Mouse (Mus musculus): ENCODE results near the gene Naaladl2.
A peak's percentile ranks its signal among the peaks of the same experiment; 100 is the strongest.

Gene Naaladl2

GRCm38 (mm10) chr3:24126200-24126599, 1017.9 kb downstream of the Naaladl2 start:
- H3K4me3 ChIP-seq (replicated peaks; ENCODE audit: low read length) = no peak overlapping the region
- 0 out of 2 replicates have a peak, but pooled peaks cover 3% of the 10 kb centered on the region for H3K9me3 ChIP-seq (ENCODE audit: low read length)
- no peak for TF ChIP-seq NANOG (IDR thresholded peaks at IDR 0.05; ENCODE audit: borderline replicate concordance, low read length)
- TF ChIP-seq CTCF (conservative IDR thresholded peaks at IDR 0.05; ENCODE audit: low read length) = no peak
- TF ChIP-seq POU5F1 (IDR thresholded peaks at IDR 0.05; ENCODE audit: borderline replicate concordance, low read length) = no peak
- no peaks in the 10 kb centered on the region for H3K27me3 ChIP-seq (ENCODE audit: insufficient read depth, low read length)
- H3K4me1 ChIP-seq (replicated peaks; ENCODE audit: low read depth, low read length) = no peaks in the 10 kb centered on the region
- no peaks in the 10 kb centered on the region for H3K36me3 ChIP-seq (ENCODE audit: insufficient read depth, low read length)

GRCm38 (mm10) chr3:24124034-24124433, 1020.0 kb downstream of the Naaladl2 start:
- Histone ChIP-seq H3K27me3 (ENCODE audit: insufficient read depth, low read length) (no peaks in the 10 kb centered on the region), H3K4me3 (replicated peaks; ENCODE audit: low read length) (no peak overlapping the region), H3K9me3 (ENCODE audit: low read length) (no peaks in the 10 kb centered on the region), H3K36me3 (ENCODE audit: insufficient read depth, low read length) (no peaks in the 10 kb centered on the region), H3K4me1 (replicated peaks; ENCODE audit: low read depth, low read length) (no peaks in the 10 kb centered on the region)
- TF ChIP-seq CTCF (conservative IDR thresholded peaks at IDR 0.05; ENCODE audit: low read length) (no peak), NANOG (IDR thresholded peaks at IDR 0.05; ENCODE audit: borderline replicate concordance, low read length) (no peak), POU5F1 (IDR thresholded peaks at IDR 0.05; ENCODE audit: borderline replicate concordance, low read length) (no peak)

GRCm38 (mm10) chr3:24118136-24118535, 1025.9 kb downstream of the Naaladl2 start:
- H3K4me1 ChIP-seq (replicated peaks; ENCODE audit: low read depth, low read length) = no peaks in the 10 kb centered on the region
- no peak overlapping the region for H3K4me3 ChIP-seq (replicated peaks; ENCODE audit: low read length)
- TF ChIP-seq POU5F1 (IDR thresholded peaks at IDR 0.05; ENCODE audit: borderline replicate concordance, low read length) (no peak), NANOG (IDR thresholded peaks at IDR 0.05; ENCODE audit: borderline replicate concordance, low read length) (no peak)
- no peaks in the 10 kb centered on the region for H3K9me3 ChIP-seq (ENCODE audit: low read length)
- no peaks in the 10 kb centered on the region for H3K36me3 ChIP-seq (ENCODE audit: insufficient read depth, low read length)
- H3K27me3 ChIP-seq (ENCODE audit: insufficient read depth, low read length) = no peaks in the 10 kb centered on the region

GRCm38 (mm10) chr3:24114849-24115248, 1029.2 kb downstream of the Naaladl2 start:
- Histone ChIP-seq H3K9me3 (ENCODE audit: low read length) (no peaks in the 10 kb centered on the region), H3K36me3 (ENCODE audit: insufficient read depth, low read length) (no peaks in the 10 kb centered on the region), H3K4me1 (replicated peaks; ENCODE audit: low read depth, low read length) (no peaks in the 10 kb centered on the region), H3K27me3 (ENCODE audit: insufficient read depth, low read length) (no peaks in the 10 kb centered on the region), H3K4me3 (replicated peaks; ENCODE audit: low read length) (no peak overlapping the region)
- TF ChIP-seq NANOG (IDR thresholded peaks at IDR 0.05; ENCODE audit: borderline replicate concordance, low read length) = no peak

GRCm38 (mm10) chr3:24113360-24113759, 1030.7 kb downstream of the Naaladl2 start:
- no peaks in the 10 kb centered on the region for H3K36me3 ChIP-seq (ENCODE audit: insufficient read depth, low read length)
- H3K4me1 ChIP-seq (replicated peaks; ENCODE audit: low read depth, low read length) = no peaks in the 10 kb centered on the region
- H3K27me3 ChIP-seq (ENCODE audit: insufficient read depth, low read length) = no peaks in the 10 kb centered on the region
- no peak for TF ChIP-seq POU5F1 (IDR thresholded peaks at IDR 0.05; ENCODE audit: borderline replicate concordance, low read length)
- no peak overlapping the region for H3K4me3 ChIP-seq (replicated peaks; ENCODE audit: low read length)
- no peaks in the 10 kb centered on the region for H3K9me3 ChIP-seq (ENCODE audit: low read length)

- H3K9me3 ChIP-seq (ENCODE audit: low read length) = no peaks in the 10 kb centered on the region
- H3K36me3 ChIP-seq (ENCODE audit: insufficient read depth, low read length) = no peaks in the 10 kb centered on the region
- no peaks in the 10 kb centered on the region for H3K27me3 ChIP-seq (ENCODE audit: insufficient read depth, low read length)
- TF ChIP-seq POU5F1 (IDR thresholded peaks at IDR 0.05; ENCODE audit: borderline replicate concordance, low read length) = no peak
- no peak for TF ChIP-seq CTCF (conservative IDR thresholded peaks at IDR 0.05; ENCODE audit: low read length)
- TF ChIP-seq NANOG (IDR thresholded peaks at IDR 0.05; ENCODE audit: borderline replicate concordance, low read length) = no peak
- no peaks in the 10 kb centered on the region for H3K4me1 ChIP-seq (replicated peaks; ENCODE audit: low read depth, low read length)
- H3K4me3 ChIP-seq (replicated peaks; ENCODE audit: low read length) = no peak overlapping the region
Measured at GRCm38 (mm10) chr3:24106391-24106790, 1037.7 kb downstream of the Naaladl2 start.

- Histone ChIP-seq H3K27me3 (ENCODE audit: insufficient read depth, low read length) (no peaks in the 10 kb centered on the region), H3K4me3 (replicated peaks; ENCODE audit: low read length) (no peak overlapping the region), H3K9me3 (ENCODE audit: low read length) (peaks cover 46% of the 10 kb centered on the region), H3K4me1 (replicated peaks; ENCODE audit: low read depth, low read length) (peaks cover 5% of the 10 kb centered on the region), H3K36me3 (ENCODE audit: insufficient read depth, low read length) (peaks cover 3% of the 10 kb centered on the region; the same call in 1 of the 2 replicates)
- TF ChIP-seq NANOG (IDR thresholded peaks at IDR 0.05; ENCODE audit: borderline replicate concordance, low read length) (peak; percentile 81), POU5F1 (IDR thresholded peaks at IDR 0.05; ENCODE audit: borderline replicate concordance, low read length) (no peak), CTCF (conservative IDR thresholded peaks at IDR 0.05; ENCODE audit: low read length) (no peak)
Measured at GRCm38 (mm10) chr3:24079761-24080160, 1064.3 kb downstream of the Naaladl2 start.

- Histone ChIP-seq H3K4me1 (replicated peaks; ENCODE audit: low read depth, low read length) (no peaks in the 10 kb centered on the region), H3K27me3 (ENCODE audit: insufficient read depth, low read length) (no peaks in the 10 kb centered on the region), H3K36me3 (ENCODE audit: insufficient read depth, low read length) (no peaks in the 10 kb centered on the region), H3K4me3 (replicated peaks; ENCODE audit: low read length) (no peak overlapping the region), H3K9me3 (ENCODE audit: low read length) (peaks cover 8% of the 10 kb centered on the region)
- no peak for TF ChIP-seq CTCF (conservative IDR thresholded peaks at IDR 0.05; ENCODE audit: low read length)
- no peak for TF ChIP-seq POU5F1 (IDR thresholded peaks at IDR 0.05; ENCODE audit: borderline replicate concordance, low read length)
- no peak for TF ChIP-seq NANOG (IDR thresholded peaks at IDR 0.05; ENCODE audit: borderline replicate concordance, low read length)
Measured at GRCm38 (mm10) chr3:24071169-24071797, 1072.8 kb downstream of the Naaladl2 start.

- TF ChIP-seq CTCF (conservative IDR thresholded peaks at IDR 0.05; ENCODE audit: low read length) = no peak
Measured at GRCm38 (mm10) chr3:24070424-24071168, 1073.5 kb downstream of the Naaladl2 start.

More at GRCm38 (mm10) chr3:24070424-24071168, 1073.5 kb downstream of the Naaladl2 start:
- H3K27me3 ChIP-seq (ENCODE audit: insufficient read depth, low read length) = no peaks in the 10 kb centered on the region
- H3K4me1 ChIP-seq (replicated peaks; ENCODE audit: low read depth, low read length) = no peaks in the 10 kb centered on the region
- H3K4me3 ChIP-seq (replicated peaks; ENCODE audit: low read length) = no peak overlapping the region
- no peaks in the 10 kb centered on the region for H3K36me3 ChIP-seq (ENCODE audit: insufficient read depth, low read length)
- peaks cover 8% of the 10 kb centered on the region for H3K9me3 ChIP-seq (ENCODE audit: low read length)
